Mouse (Mus musculus): ENCODE data around the gene Zfp276. TPM values are rescaled to one million over a fixed set of nuclear protein-coding genes. Genes with fewer than 3 reads are reported as not detected.
"Not testable (repeated sequence)": the region's sequence is repeated elsewhere in the genome, so short reads cannot be mapped to it uniquely, and the experiment has no call there.

The Zfp276 gene
- polyA plus RNA-seq, 1 experiment from 2014 or later: 20.0 TPM

- H3K36me3 ChIP-seq (ENCODE audit: control insufficient read depth, insufficient read depth, low read length): peaks cover 26% of the 10 kb centered on the region
- no peaks in the 10 kb centered on the region for H3K9me3 ChIP-seq (ENCODE audit: control insufficient read depth, low read length)
- WGBS: 100% methylated on average over 1 of the region's 1 CpGs
- no peak for ATAC-seq (ENCODE audit: low FRiP score, low TSS enrichment)
- H3K27me3 ChIP-seq (ENCODE audit: control insufficient read depth, insufficient read depth, low read length): no peaks in the 10 kb centered on the region; the same call in 1 of the 2 replicates
- no peak overlapping the region for H3K4me2 ChIP-seq (ENCODE audit: low read length)
- DNase-seq: no peak
- no peak overlapping the region for H3K4me3 ChIP-seq (replicated peaks; ENCODE audit: low read depth, low read length)
- peaks cover 9% of the 10 kb centered on the region for H3K4me1 ChIP-seq (ENCODE audit: control insufficient read depth, insufficient read depth, low read length)
- no peak overlapping the region for H3K9ac ChIP-seq (replicated peaks; ENCODE audit: low read length)
- H3K27ac ChIP-seq (replicated peaks; ENCODE audit: low read depth, low read length): no peak overlapping the region
These were observed 25.6 kb upstream of the Zfp276 start for GRCm38 (mm10) chr8:123228416-123228815.

DNA sequence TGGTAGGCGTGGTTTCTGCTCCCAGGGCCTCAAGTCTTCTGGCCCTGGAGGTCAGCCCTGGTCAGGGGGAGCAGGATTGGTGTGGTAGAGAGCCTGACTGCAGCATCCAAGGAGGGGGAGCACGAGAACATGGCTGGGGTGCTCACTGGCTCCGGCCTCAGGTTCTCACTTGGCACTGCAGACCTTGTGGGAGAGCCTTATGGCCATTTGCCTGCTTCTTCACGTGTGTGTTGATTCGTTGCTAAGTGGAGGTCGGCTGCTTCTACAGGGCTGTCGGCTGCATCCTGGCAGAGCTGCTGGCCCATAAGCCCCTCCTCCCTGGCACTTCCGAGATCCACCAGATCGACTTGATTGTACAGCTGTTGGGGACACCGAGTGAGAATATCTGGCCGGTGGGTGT is 23.7 kb upstream of the Zfp276 start:
- not testable (repeated sequence) for H3K4me3 ChIP-seq (replicated peaks; ENCODE audit: low read depth, low read length); H3K9ac ChIP-seq (replicated peaks; ENCODE audit: low read length); H3K27me3 ChIP-seq (ENCODE audit: control insufficient read depth, insufficient read depth, low read length); H3K4me1 ChIP-seq (ENCODE audit: control insufficient read depth, insufficient read depth, low read length); DNase-seq; ATAC-seq (ENCODE audit: low FRiP score, low TSS enrichment); H3K27ac ChIP-seq (replicated peaks; ENCODE audit: low read depth, low read length); H3K9me3 ChIP-seq (ENCODE audit: control insufficient read depth, low read length); H3K4me2 ChIP-seq (ENCODE audit: low read length)
- WGBS: 93% methylated on average over 10 of the region's 11 CpGs
- peaks cover 26% of the 10 kb centered on the region for H3K36me3 ChIP-seq (ENCODE audit: control insufficient read depth, insufficient read depth, low read length)

- WGBS: 48% methylated on average over 5 of the region's 5 CpGs
- peak; percentile 19 for DNase-seq
These were observed 22.3 kb upstream of the Zfp276 start for GRCm38 (mm10) chr8:123231742-123232141.

DNA sequence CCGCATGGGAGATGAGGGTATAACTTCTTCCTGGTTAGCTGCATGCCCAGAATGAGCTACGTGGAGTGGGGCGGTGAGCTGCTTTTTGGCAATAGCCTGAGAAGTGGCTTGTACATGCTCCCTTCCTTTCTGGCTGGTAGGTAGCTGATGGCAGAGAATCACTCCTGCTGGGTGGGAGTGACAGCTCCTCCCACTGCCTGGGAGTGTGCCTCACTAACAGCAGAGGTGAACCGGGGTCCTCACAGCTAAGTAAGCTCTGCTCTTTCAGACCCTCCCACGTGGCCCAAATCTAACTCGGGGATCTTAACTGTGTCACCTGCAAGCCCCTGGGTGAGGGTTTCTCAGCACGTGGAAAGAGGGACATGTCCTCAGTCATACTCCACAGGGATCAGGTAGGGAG is 21.4 kb upstream of the Zfp276 start:
- no peak overlapping the region for H3K4me3 ChIP-seq (replicated peaks; ENCODE audit: low read depth, low read length)
- no peak for ATAC-seq (ENCODE audit: low FRiP score, low TSS enrichment)
- 43% methylated on average over 7 of the region's 7 CpGs for WGBS

More at GRCm38 (mm10) chr8:123231742-123232141, 22.3 kb upstream of the Zfp276 start:
- Histone ChIP-seq H3K27ac (replicated peaks; ENCODE audit: low read depth, low read length) (no peak overlapping the region), H3K4me2 (ENCODE audit: low read length) (no peak overlapping the region), H3K4me3 (replicated peaks; ENCODE audit: low read depth, low read length) (no peak overlapping the region), H3K36me3 (ENCODE audit: control insufficient read depth, insufficient read depth, low read length) (peaks cover 23% of the 10 kb centered on the region), H3K9ac (replicated peaks; ENCODE audit: low read length) (no peak overlapping the region), H3K4me1 (ENCODE audit: control insufficient read depth, insufficient read depth, low read length) (peaks cover 19% of the 10 kb centered on the region), H3K27me3 (ENCODE audit: control insufficient read depth, insufficient read depth, low read length) (no peaks in the 10 kb centered on the region; the same call in none of the 2 replicates), H3K9me3 (ENCODE audit: control insufficient read depth, low read length) (no peaks in the 10 kb centered on the region)
- no peak for ATAC-seq (ENCODE audit: low FRiP score, low TSS enrichment)

DNA sequence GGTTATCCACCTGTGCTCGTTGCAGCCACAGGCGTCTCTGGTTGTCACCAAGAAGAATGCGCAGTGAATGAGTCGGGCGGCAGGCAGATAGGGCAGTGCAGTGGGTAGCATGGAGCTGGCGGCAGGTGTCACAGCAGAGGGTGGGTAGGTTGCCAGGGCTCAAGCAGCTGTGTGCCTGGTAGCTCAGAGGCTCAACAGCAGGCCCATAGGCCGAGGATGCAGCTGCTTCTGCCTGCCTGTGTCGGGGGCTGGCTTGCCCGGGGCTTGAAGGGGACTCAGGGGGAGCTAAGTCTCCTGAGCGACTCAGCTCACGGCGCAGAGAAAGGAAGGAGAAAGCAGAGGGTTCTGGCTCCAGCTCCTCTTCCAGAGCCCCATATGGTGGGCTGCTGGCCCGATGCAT is 20.7 kb upstream of the Zfp276 start:
- Histone ChIP-seq H3K4me2 (ENCODE audit: low read length) (no peak overlapping the region), H3K36me3 (ENCODE audit: control insufficient read depth, insufficient read depth, low read length) (peaks cover 10% of the 10 kb centered on the region; the same call in 1 of the 2 replicates), H3K27ac (replicated peaks; ENCODE audit: low read depth, low read length) (no peak overlapping the region), H3K4me1 (ENCODE audit: control insufficient read depth, insufficient read depth, low read length) (peaks cover 19% of the 10 kb centered on the region), H3K9me3 (ENCODE audit: control insufficient read depth, low read length) (no peaks in the 10 kb centered on the region), H3K9ac (replicated peaks; ENCODE audit: low read length) (no peak overlapping the region), H3K4me3 (replicated peaks; ENCODE audit: low read depth, low read length) (no peak overlapping the region), H3K27me3 (ENCODE audit: control insufficient read depth, insufficient read depth, low read length) (no peaks in the 10 kb centered on the region; the same call in none of the 2 replicates)
- no peak for ATAC-seq (ENCODE audit: low FRiP score, low TSS enrichment)
- WGBS: 48% methylated on average over 13 of the region's 13 CpGs
- no peak for DNase-seq

More for the DNA sequence above, 21.4 kb upstream of the Zfp276 start:
- Histone ChIP-seq H3K9me3 (ENCODE audit: control insufficient read depth, low read length) (no peaks in the 10 kb centered on the region), H3K9ac (replicated peaks; ENCODE audit: low read length) (no peak overlapping the region), H3K36me3 (ENCODE audit: control insufficient read depth, insufficient read depth, low read length) (peaks cover 16% of the 10 kb centered on the region; the same call in 1 of the 2 replicates), H3K4me2 (ENCODE audit: low read length) (no peak overlapping the region), H3K27ac (replicated peaks; ENCODE audit: low read depth, low read length) (no peak overlapping the region), H3K4me1 (ENCODE audit: control insufficient read depth, insufficient read depth, low read length) (peaks cover 19% of the 10 kb centered on the region), H3K27me3 (ENCODE audit: control insufficient read depth, insufficient read depth, low read length) (no peaks in the 10 kb centered on the region; the same call in none of the 2 replicates)
- no peak for DNase-seq

DNA sequence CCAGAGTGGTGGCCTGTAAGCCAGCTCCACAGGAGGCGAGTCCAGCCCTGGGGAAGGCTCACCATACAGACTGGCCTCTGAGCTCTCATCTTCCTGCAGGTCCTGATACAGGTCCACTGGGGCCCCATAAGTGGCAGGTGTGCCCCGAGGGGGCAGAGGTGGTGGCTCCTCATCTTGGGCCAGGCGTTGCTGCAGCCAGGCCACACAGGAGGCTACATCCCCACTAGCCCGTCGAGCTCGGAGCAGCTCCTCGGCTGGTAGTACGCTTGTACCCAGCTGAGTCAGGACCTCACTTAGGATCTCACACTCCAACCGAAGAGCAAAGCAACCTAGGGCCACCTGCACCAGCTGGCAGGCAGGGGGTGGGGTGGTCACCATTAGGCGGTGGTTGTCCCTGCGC is 20.2 kb upstream of the Zfp276 start:
- H3K4me1 ChIP-seq (ENCODE audit: control insufficient read depth, insufficient read depth, low read length): peaks cover 19% of the 10 kb centered on the region
- DNase-seq: no peak
- H3K4me3 ChIP-seq (replicated peaks; ENCODE audit: low read depth, low read length): no peak overlapping the region
- ATAC-seq (ENCODE audit: low FRiP score, low TSS enrichment): no peak
- H3K27me3 ChIP-seq (ENCODE audit: control insufficient read depth, insufficient read depth, low read length): no peaks in the 10 kb centered on the region; the same call in none of the 2 replicates
- no peak overlapping the region for H3K9ac ChIP-seq (replicated peaks; ENCODE audit: low read length)
- peaks cover 10% of the 10 kb centered on the region; the same call in 1 of the 2 replicates for H3K36me3 ChIP-seq (ENCODE audit: control insufficient read depth, insufficient read depth, low read length)
- 73% methylated on average over 11 of the region's 11 CpGs for WGBS
- H3K9me3 ChIP-seq (ENCODE audit: control insufficient read depth, low read length): no peaks in the 10 kb centered on the region
- H3K4me2 ChIP-seq (ENCODE audit: low read length): no peak overlapping the region
- no peak overlapping the region for H3K27ac ChIP-seq (replicated peaks; ENCODE audit: low read depth, low read length)

DNA sequence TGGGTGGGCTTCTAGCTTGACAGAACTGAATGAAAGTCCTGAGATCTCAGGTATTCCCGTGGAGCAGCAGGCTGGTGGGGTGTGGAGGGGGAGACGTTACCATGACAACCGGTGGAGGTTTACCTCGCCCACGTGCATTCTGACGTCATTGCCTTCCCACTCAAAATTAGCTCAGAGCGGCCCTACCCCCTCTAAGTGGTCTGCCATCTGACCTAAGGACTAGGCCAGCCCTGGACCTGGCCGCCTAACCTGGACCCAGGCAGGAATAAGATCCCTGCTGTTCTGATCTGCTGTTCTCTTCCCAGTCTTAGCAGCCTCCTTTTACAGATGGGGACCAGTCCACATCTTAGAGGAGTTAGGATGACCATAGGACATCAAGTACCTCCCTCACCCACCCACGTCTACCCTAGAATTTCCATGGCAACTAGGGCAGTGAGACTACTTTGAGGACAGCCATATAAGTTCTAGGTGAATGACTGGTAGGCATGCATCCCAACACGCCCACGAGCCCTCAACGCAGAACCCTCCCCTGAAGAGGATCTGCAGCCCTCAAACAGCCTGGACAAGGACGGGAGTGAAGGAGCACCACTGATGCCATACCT is 19.0 kb upstream of the Zfp276 start:
- DNase-seq (peak; percentile 58), ATAC-seq (ENCODE audit: low FRiP score, low TSS enrichment) (no peak)
- H3K9me3 ChIP-seq (ENCODE audit: control insufficient read depth, low read length): no peaks in the 10 kb centered on the region
- H3K4me3 ChIP-seq (replicated peaks; ENCODE audit: low read depth, low read length): peak overlapping the region; percentile 43
- WGBS: 35% methylated on average over 13 of the region's 13 CpGs
- H3K27me3 ChIP-seq (ENCODE audit: control insufficient read depth, insufficient read depth, low read length): no peaks in the 10 kb centered on the region; the same call in none of the 2 replicates
- peaks cover 19% of the 10 kb centered on the region for H3K4me1 ChIP-seq (ENCODE audit: control insufficient read depth, insufficient read depth, low read length)
- H3K36me3 ChIP-seq (ENCODE audit: control insufficient read depth, insufficient read depth, low read length): 0 out of 2 replicates have a peak, but pooled peaks cover 3% of the 10 kb centered on the region
- H3K4me2 ChIP-seq (ENCODE audit: low read length): peak overlapping the region; percentile 77
- H3K27ac ChIP-seq (replicated peaks; ENCODE audit: low read depth, low read length): no peak overlapping the region
- H3K9ac ChIP-seq (replicated peaks; ENCODE audit: low read length): peak overlapping the region; percentile 47

GRCm38 (mm10) chr8:123235520-123236497 is 18.2 kb upstream of the Zfp276 start, which contains the start of gene Spata2l:
Spata2l (minus strand) TSS chr8:123236233.
- peak within 1 kb of the TSS; percentile 43 for H3K4me3 ChIP-seq (replicated peaks; ENCODE audit: low read depth, low read length)
- no peaks in the 10 kb centered on the region for H3K36me3 ChIP-seq (ENCODE audit: control insufficient read depth, insufficient read depth, low read length)
- H3K27me3 ChIP-seq (ENCODE audit: control insufficient read depth, insufficient read depth, low read length): no peaks in the 10 kb centered on the region; the same call in none of the 2 replicates
- H3K4me2 ChIP-seq (ENCODE audit: low read length): peak within 1 kb of the TSS; percentile 77
- WGBS: under 1% methylated on average over 57 of the region's 57 CpGs
- DNase-seq: peak; percentile 82
- H3K4me1 ChIP-seq (ENCODE audit: control insufficient read depth, insufficient read depth, low read length): peaks cover 19% of the 10 kb centered on the region
- no peak within 1 kb of the TSS for H3K27ac ChIP-seq (replicated peaks; ENCODE audit: low read depth, low read length)
- H3K9ac ChIP-seq (replicated peaks; ENCODE audit: low read length): peak within 1 kb of the TSS; percentile 47
- no peaks in the 10 kb centered on the region for H3K9me3 ChIP-seq (ENCODE audit: control insufficient read depth, low read length)
- peak; percentile 79 for ATAC-seq (ENCODE audit: low FRiP score, low TSS enrichment)
